Mouse (Mus musculus): ENCODE data around the gene Adprhl1. TPM values are rescaled to one million over a fixed set of nuclear protein-coding genes. Genes with fewer than 3 reads are reported as not detected.
A peak's percentile ranks its signal among the peaks of the same experiment; 100 is the strongest.

Gene Adprhl1
- total and polyA plus RNA-seq, 2 experiments from 2014 or later: 0.67 TPM; not detected in 1

GRCm38 (mm10) chr8:13230471-13230870, 23.5 kb downstream of the Adprhl1 start:
- Histone ChIP-seq H3K4me3 (ENCODE audit: low read depth, low read length) (no peak overlapping the region), H3K27ac (ENCODE audit: low read depth, low read length) (no peak overlapping the region), H3K4me1 (ENCODE audit: insufficient read depth) (no peaks in the 10 kb centered on the region), H3K36me3 (ENCODE audit: insufficient read depth) (no peaks in the 10 kb centered on the region), H3K4me2 (ENCODE audit: low read depth) (no peak overlapping the region), H3K9ac (no peak overlapping the region), H3K27me3 (ENCODE audit: insufficient read depth, low read length) (no peaks in the 10 kb centered on the region), H3K9me3 (ENCODE audit: low read length) (no peaks in the 10 kb centered on the region)
- TF ChIP-seq CTCF (IDR thresholded peaks at IDR 0.05; ENCODE audit: low read depth): no peak
- DNase-seq (no peak), ATAC-seq (no peak)
- 88% methylated on average over 4 of the region's 4 CpGs for WGBS

- Histone ChIP-seq H3K9ac (no peak overlapping the region), H3K27ac (ENCODE audit: low read depth, low read length) (no peak overlapping the region), H3K36me3 (ENCODE audit: insufficient read depth) (no peaks in the 10 kb centered on the region), H3K4me1 (ENCODE audit: insufficient read depth) (no peaks in the 10 kb centered on the region), H3K4me2 (ENCODE audit: low read depth) (no peak overlapping the region), H3K9me3 (ENCODE audit: low read length) (no peaks in the 10 kb centered on the region), H3K4me3 (ENCODE audit: low read depth, low read length) (no peak overlapping the region), H3K27me3 (ENCODE audit: insufficient read depth, low read length) (no peaks in the 10 kb centered on the region)
- ATAC-seq (no peak), DNase-seq (no peak)
- 90% methylated on average over 12 of the region's 12 CpGs for WGBS
- TF ChIP-seq CTCF (IDR thresholded peaks at IDR 0.05; ENCODE audit: low read depth): no peak
Measured at GRCm38 (mm10) chr8:13229802-13230201, 24.2 kb downstream of the Adprhl1 start.

GRCm38 (mm10) chr8:13228923-13229610, 24.9 kb downstream of the Adprhl1 start:
- DNase-seq: no peak
- no peaks in the 10 kb centered on the region for H3K9me3 ChIP-seq (ENCODE audit: low read length)
- H3K4me3 ChIP-seq (ENCODE audit: low read depth, low read length): no peak overlapping the region
- WGBS: 57% methylated on average over 9 of the region's 9 CpGs
- H3K27ac ChIP-seq (ENCODE audit: low read depth, low read length): no peak overlapping the region
- no peak for ATAC-seq
- no peak for TF ChIP-seq CTCF (IDR thresholded peaks at IDR 0.05; ENCODE audit: low read depth)
- no peak overlapping the region for H3K9ac ChIP-seq
- no peak overlapping the region for H3K4me2 ChIP-seq (ENCODE audit: low read depth)
- H3K27me3 ChIP-seq (ENCODE audit: insufficient read depth, low read length): no peaks in the 10 kb centered on the region
- H3K4me1 ChIP-seq (ENCODE audit: insufficient read depth): no peaks in the 10 kb centered on the region
- no peaks in the 10 kb centered on the region for H3K36me3 ChIP-seq (ENCODE audit: insufficient read depth)

GRCm38 (mm10) chr8:13227184-13227583, 26.8 kb downstream of the Adprhl1 start:
- Histone ChIP-seq H3K36me3 (ENCODE audit: insufficient read depth) (no peaks in the 10 kb centered on the region), H3K9ac (no peak overlapping the region), H3K9me3 (ENCODE audit: low read length) (no peaks in the 10 kb centered on the region), H3K27me3 (ENCODE audit: insufficient read depth, low read length) (no peaks in the 10 kb centered on the region), H3K27ac (ENCODE audit: low read depth, low read length) (no peak overlapping the region), H3K4me3 (ENCODE audit: low read depth, low read length) (no peak overlapping the region), H3K4me2 (ENCODE audit: low read depth) (no peak overlapping the region), H3K4me1 (ENCODE audit: insufficient read depth) (no peaks in the 10 kb centered on the region)
- ATAC-seq (no peak), DNase-seq (no peak)
- TF ChIP-seq CTCF (IDR thresholded peaks at IDR 0.05; ENCODE audit: low read depth): no peak
- WGBS: 70% methylated on average over 3 of the region's 3 CpGs

DNA sequence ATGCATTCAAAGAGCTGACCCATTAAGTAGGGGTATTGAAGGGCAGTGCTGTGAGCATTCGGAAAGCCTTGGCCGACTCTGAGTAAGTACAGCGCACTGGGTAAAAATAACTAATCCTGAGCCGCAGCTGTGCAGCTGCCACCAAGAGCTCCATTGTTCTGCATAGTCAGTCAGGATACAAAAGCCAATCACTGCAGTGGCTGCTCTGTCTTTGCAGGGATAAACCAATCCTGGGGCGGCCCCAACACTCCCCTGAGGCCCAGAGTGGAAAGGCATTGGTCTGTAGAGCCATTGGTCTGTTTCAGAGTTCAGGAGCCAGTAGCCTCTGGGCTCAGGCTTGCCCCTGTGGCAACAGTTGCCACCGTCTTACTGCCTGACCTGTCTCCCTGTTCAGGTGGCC, 27.7 kb downstream of the Adprhl1 start:
- no peaks in the 10 kb centered on the region for H3K9me3 ChIP-seq (ENCODE audit: low read length)
- 15% methylated on average over 6 of the region's 6 CpGs for WGBS
- H3K4me2 ChIP-seq (ENCODE audit: low read depth): no peak overlapping the region
- H3K36me3 ChIP-seq (ENCODE audit: insufficient read depth): no peaks in the 10 kb centered on the region
- no peaks in the 10 kb centered on the region for H3K27me3 ChIP-seq (ENCODE audit: insufficient read depth, low read length)
- TF ChIP-seq CTCF (IDR thresholded peaks at IDR 0.05; ENCODE audit: low read depth): no peak
- no peaks in the 10 kb centered on the region for H3K4me1 ChIP-seq (ENCODE audit: insufficient read depth)
- H3K9ac ChIP-seq: no peak overlapping the region
- DNase-seq: peak; percentile 20
- no peak overlapping the region for H3K4me3 ChIP-seq (ENCODE audit: low read depth, low read length)
- peak; percentile 88 for ATAC-seq
- H3K27ac ChIP-seq (ENCODE audit: low read depth, low read length): peak overlapping the region; percentile 21; the same call in 1 of the 2 replicates

DNA sequence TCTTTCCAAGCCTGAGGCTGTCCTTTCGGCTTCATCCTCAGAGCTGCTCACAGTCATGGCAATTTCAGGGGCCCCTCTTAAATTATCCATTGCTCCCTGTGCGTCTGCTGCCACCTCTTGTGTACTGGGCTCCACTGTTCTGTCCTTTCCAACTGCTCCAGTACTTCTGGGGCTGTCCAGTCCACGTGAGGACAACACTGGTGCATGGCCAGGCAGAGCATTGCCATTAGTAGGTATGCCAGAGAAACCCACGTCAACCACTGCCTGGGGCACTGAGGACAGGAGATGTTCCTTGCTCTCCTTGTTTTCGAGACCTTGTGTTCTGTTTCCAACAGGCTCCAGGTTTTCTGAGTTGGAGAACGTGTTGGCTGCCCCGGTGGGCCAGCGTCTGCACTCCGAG, 29.5 kb downstream of the Adprhl1 start:
- Histone ChIP-seq H3K27me3 (ENCODE audit: insufficient read depth, low read length) (no peaks in the 10 kb centered on the region), H3K4me2 (ENCODE audit: low read depth) (no peak overlapping the region), H3K9me3 (ENCODE audit: low read length) (no peaks in the 10 kb centered on the region), H3K27ac (ENCODE audit: low read depth, low read length) (no peak overlapping the region), H3K4me3 (ENCODE audit: low read depth, low read length) (no peak overlapping the region), H3K36me3 (ENCODE audit: insufficient read depth) (no peaks in the 10 kb centered on the region), H3K9ac (no peak overlapping the region), H3K4me1 (ENCODE audit: insufficient read depth) (no peaks in the 10 kb centered on the region)
- WGBS: 88% methylated on average over 9 of the region's 9 CpGs
- ATAC-seq: no peak
- no peak for DNase-seq
- TF ChIP-seq CTCF (IDR thresholded peaks at IDR 0.05; ENCODE audit: low read depth): no peak

- Histone ChIP-seq H3K27ac (ENCODE audit: low read depth, low read length) (no peak overlapping the region), H3K9ac (no peak overlapping the region), H3K4me1 (ENCODE audit: insufficient read depth) (no peaks in the 10 kb centered on the region), H3K4me2 (ENCODE audit: low read depth) (no peak overlapping the region), H3K27me3 (ENCODE audit: insufficient read depth, low read length) (no peaks in the 10 kb centered on the region), H3K36me3 (ENCODE audit: insufficient read depth) (no peaks in the 10 kb centered on the region), H3K9me3 (ENCODE audit: low read length) (no peaks in the 10 kb centered on the region), H3K4me3 (ENCODE audit: low read depth, low read length) (no peak overlapping the region)
- WGBS: 85% methylated on average over 4 of the region's 4 CpGs
- DNase-seq (no peak), ATAC-seq (no peak)
- TF ChIP-seq CTCF (IDR thresholded peaks at IDR 0.05; ENCODE audit: low read depth): no peak
Measured at GRCm38 (mm10) chr8:13218441-13218840, 35.5 kb downstream of the Adprhl1 start.
